Mouse (Mus musculus) hindbrain, postnatal 0 days (tissue): ENCODE measurements around the gene Gm3336. TPM values are rescaled to one million over a fixed set of nuclear protein-coding genes. Genes with fewer than 3 reads are reported as not detected.

Experiments
- ATAC-seq: fragments of 200-750 bp; cut with Nextera tagmentation; 2 replicates; pipeline ENCODE4 v1.8.0; 2017; ENCODE audit warnings: mild to moderate bottlenecking, moderate TSS enrichment, moderate library complexity
- DNase-seq: peaks from one replicate; pipeline ENCODE4 v3.0.0-alpha.2; 2015; ENCODE audit warnings: low spot score
- H3K27ac ChIP-seq: fragments of 300-500 bp; sonication (generic); 2 replicates; pipeline ENCODE4 v1.5.1; 2014; ENCODE audit warnings: mild to moderate bottlenecking
- H3K27me3 ChIP-seq: fragments of 300-500 bp; sonication (generic); 2 replicates; pipeline ENCODE4 v1.6.1; 2014; ENCODE audit warnings: low read length, mixed read lengths; ENCODE audit not compliant: insufficient read depth
- H3K36me3 ChIP-seq: fragments of 300-500 bp; sonication (generic); 2 replicates; pipeline ENCODE4 v1.6.1; 2014; ENCODE audit warnings: low read length, mixed read lengths; ENCODE audit not compliant: insufficient read depth
- H3K4me1 ChIP-seq: fragments of 300-500 bp; sonication (generic); 2 replicates; pipeline ENCODE4 v1.6.1; 2014; ENCODE audit warnings: antibody characterized with exemption, low read length, mixed read lengths; ENCODE audit not compliant: insufficient read depth
- H3K4me2 ChIP-seq: fragments of 300-500 bp; sonication (generic); 2 replicates; pipeline ENCODE4 v1.6.1; 2014; ENCODE audit warnings: low read depth, mild to moderate bottlenecking, low read length, moderate library complexity, mixed read lengths
- H3K4me3 ChIP-seq: fragments of 300-500 bp; sonication (generic); 2 replicates; pipeline ENCODE4 v1.5.1; 2014; ENCODE audit warnings: low read length
- H3K9ac ChIP-seq: fragments of 300-500 bp; sonication (generic); replicated peaks from 2 replicates; pipeline ENCODE4 v1.6.1; 2014; ENCODE audit warnings: mild to moderate bottlenecking, low read length, moderate library complexity, mixed read lengths
- H3K9me3 ChIP-seq: fragments of 300-500 bp; sonication (generic); 2 replicates; pipeline ENCODE4 v1.6.1; 2016; ENCODE audit warnings: low read length, mixed read lengths
- CTCF ChIP-seq: IDR thresholded peaks from 2 replicates; pipeline ENCODE4 v1.5.1; 2016; ENCODE audit warnings: antibody characterized with exemption, control low read depth, low read depth
- WGBS: fragments of 180-500 bp; shearing (Covaris S2); extraction: QIAGEN DNeasy Blood & Tissue Kit; methylation state at CpG from one replicate; pipeline ENCODE4 v1.1.7; 2014; 5-methylcytosine and 5-hydroxymethylcytosine counted together
- polyA plus RNA-seq: library from polyadenylated mRNA; unstranded; fragments of >200 nt; fragmentation: Nextera tagmentation; extraction: Ambion mirVana; gene quantifications from 2 replicates; pipeline ENCODE4 v1.2.1, GENCODE M21; 2015
- total RNA-seq: library from RNA; depleted of rRNA; stranded (reverse); fragments of >200 nt; gene quantifications from 2 replicates; pipeline ENCODE4 v1.2.3, GENCODE M21; 2014; rRNA removed

Gene Gm3336
- total RNA-seq (not detected in 2 replicates), polyA plus RNA-seq (not detected in 2 replicates)

DNA sequence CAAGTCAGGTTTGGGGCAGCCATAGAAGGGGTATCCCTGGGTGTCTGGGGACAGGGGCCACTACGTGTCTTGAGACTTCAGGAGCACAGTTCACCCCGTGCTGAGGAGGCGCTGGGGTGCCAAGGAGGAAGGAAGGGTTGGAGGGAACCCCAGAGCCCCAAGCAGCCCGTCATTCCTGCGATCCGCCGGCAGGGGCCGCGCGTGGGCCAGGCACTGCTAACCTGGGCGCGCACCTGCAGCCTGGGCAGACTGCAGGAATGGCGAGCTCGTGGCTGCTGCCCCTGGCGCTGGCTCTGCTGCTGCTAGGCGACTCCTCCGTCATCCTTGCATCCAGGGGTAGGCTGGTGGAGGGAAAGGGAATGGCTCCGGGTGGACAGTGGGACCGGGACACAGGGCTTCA is at the start of gene Gm3336:
Gene Gm3336 (plus strand): TSS at position 247 of the 400 bp plus-strand sequence.
- ATAC-seq (peak; percentile 31; the same call in 1 of the 2 replicates), DNase-seq (peak; percentile 64)
- Histone ChIP-seq H3K4me1 (no peaks in the 10 kb centered on the region), H3K27ac (no peak within 1 kb of the TSS), H3K36me3 (no peaks in the 10 kb centered on the region), H3K4me2 (no peak within 1 kb of the TSS), H3K4me3 (no peak within 1 kb of the TSS), H3K27me3 (no peaks in the 10 kb centered on the region), H3K9me3 (no peaks in the 10 kb centered on the region), H3K9ac (no peak within 1 kb of the TSS)
- TF ChIP-seq CTCF: peak; percentile 82
- WGBS: 4% methylated on average over 19 of the region's 19 CpGs

DNA sequence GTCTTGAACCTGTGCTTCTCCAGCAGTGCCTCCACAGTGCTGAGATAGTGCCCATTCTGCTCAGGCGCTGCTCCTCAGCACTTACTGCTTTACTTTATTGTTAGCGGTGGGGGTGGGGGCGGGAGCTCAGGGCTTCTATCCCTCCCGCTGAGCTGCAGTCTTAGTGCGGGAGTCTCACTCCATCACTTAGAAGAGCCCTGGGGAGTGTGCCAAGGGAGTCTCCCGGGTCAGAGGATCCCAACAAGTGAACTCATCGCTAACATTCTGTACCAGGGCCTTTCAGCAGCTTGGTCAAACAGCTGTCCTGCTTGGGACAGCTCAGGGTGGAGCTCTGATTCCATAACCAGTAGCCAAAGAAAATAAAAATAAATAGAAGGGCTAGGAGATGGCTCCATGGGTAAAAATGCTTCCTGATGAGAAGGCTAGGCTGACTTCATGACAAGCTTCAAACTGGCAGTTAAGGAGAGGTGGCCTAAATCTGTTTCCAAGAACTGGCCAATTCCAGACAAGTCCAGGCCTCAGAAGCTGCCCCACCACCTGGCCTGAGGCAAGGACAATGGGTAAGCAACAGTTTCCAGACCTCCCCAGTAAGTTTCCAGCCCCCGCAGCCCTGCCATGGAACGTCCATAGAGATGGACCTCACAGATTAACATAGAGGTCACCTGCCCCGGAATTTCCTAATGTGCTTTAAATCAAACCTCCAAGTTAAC is 46.6 kb upstream of the Gm3336 start:
- Histone ChIP-seq H3K4me1 (peaks cover 7% of the 10 kb centered on the region), H3K9me3 (no peaks in the 10 kb centered on the region), H3K36me3 (no peaks in the 10 kb centered on the region), H3K9ac (no peak overlapping the region), H3K4me2 (no peak overlapping the region), H3K27me3 (no peaks in the 10 kb centered on the region), H3K27ac (peak overlapping the region; percentile 91), H3K4me3 (no peak overlapping the region)
- TF ChIP-seq CTCF: no peak
- 64% methylated on average over 10 of the region's 10 CpGs for WGBS
- no peak for DNase-seq
- ATAC-seq: no peak

DNA sequence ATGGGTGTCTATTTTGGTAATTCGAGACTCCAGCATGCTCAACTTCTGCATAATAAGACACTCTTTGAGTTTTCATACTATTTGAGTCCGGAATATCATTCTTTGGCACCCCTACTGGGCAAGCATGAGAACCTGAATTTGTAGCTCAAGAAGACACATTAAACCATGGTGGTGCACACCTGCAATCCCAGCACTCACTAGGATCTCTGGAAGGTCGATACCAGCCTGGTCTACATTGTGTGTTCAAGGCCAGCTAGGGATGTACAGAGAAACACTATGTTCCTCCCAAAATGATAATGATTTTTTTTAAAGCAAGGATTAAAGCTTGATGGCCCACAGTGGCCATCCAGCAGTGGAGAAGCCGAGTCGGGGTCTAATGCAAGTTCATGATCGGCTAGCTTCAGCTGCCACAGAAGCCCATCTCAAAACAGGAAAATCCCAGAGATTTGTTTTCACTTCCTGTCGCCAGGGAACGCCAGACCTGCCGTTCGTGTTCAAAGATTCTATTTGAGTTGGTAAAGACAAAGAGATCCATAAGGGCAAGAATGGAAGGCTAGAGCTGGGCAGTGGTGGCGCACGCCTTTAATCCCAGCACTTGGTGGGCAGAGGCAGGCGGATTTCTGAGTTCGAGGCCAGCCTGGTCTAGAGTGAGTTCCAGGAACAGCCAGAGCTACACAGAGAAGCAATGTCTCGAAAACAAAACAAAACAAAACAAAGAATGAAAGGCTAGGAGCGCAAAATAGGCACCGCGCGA is 45.8 kb upstream of the Gm3336 start:
- DNase-seq: no peak
- peaks cover 7% of the 10 kb centered on the region for H3K4me1 ChIP-seq

DNA sequence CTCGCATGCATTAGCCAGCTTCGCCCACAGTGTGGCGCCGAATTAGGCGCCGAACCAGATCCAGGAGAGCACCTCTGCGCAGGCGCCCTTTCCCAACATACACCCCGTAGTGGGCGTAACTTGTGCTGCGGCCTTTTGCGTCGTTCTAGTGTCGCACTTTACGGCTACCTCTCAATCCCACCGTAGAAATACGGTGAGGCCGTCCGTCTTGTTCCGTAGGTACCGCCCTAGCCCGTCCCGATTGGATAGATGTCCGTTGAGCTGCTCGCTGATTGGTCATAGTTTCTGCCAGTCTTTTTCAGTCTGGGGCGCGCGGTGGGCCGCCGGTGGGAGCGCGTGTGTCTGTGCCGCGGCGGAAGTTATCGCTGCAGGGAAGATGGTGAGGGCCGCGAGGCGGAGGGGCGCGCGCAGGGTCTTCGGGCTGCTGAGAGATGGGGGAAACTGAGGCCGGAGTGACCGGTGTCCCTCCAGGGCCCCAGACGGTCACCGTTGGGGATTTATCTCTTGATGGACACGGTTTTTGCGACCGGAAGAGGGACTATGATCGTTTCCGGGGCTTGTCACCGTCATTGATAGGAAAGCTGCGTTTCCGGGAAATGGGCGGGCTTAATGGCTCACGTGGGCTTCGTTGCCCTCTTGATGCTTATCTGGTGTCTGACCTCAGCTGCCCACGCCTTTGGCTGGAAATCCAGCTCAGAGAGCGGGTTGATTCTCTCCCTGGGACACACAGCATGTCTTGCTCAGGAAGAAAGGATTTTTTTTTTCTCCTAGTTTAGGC is 45.1 kb upstream of the Gm3336 start, which contains the start of gene Lsm4:
Gene Lsm4 (plus strand): TSS at position 170 of the 778 bp plus-strand sequence.
- H3K27me3 ChIP-seq: no peaks in the 10 kb centered on the region
- TF ChIP-seq CTCF: peak; percentile 87
- H3K4me2 ChIP-seq: peak within 1 kb of the TSS; percentile 72
- H3K9ac ChIP-seq: peak within 1 kb of the TSS; percentile 64
- 0 out of 2 replicates have a peak, but pooled peaks cover 4% of the 10 kb centered on the region for H3K36me3 ChIP-seq
- peak within 1 kb of the TSS; percentile 67 for H3K4me3 ChIP-seq
- peaks cover 7% of the 10 kb centered on the region for H3K4me1 ChIP-seq
- peak within 1 kb of the TSS; percentile 99 for H3K27ac ChIP-seq
- WGBS: under 1% methylated on average over 60 of the region's 60 CpGs
- H3K9me3 ChIP-seq: no peaks in the 10 kb centered on the region
- ATAC-seq (peak; percentile 98), DNase-seq (peak; percentile 99)

More for the DNA sequence above, 45.8 kb upstream of the Gm3336 start:
- H3K36me3 ChIP-seq: no peaks in the 10 kb centered on the region
- peak overlapping the region; percentile 52 for H3K4me2 ChIP-seq
- no peaks in the 10 kb centered on the region for H3K27me3 ChIP-seq
- H3K9ac ChIP-seq: peak overlapping the region; percentile 44
- H3K9me3 ChIP-seq: no peaks in the 10 kb centered on the region
- TF ChIP-seq CTCF: peak; percentile 24; the same call in 1 of the 2 replicates
- no peak; the same call in 1 of the 2 replicates for ATAC-seq
- H3K27ac ChIP-seq: peak overlapping the region; percentile 91
- H3K4me3 ChIP-seq: peak overlapping the region; percentile 67
- 36% methylated on average over 19 of the region's 19 CpGs for WGBS

DNA sequence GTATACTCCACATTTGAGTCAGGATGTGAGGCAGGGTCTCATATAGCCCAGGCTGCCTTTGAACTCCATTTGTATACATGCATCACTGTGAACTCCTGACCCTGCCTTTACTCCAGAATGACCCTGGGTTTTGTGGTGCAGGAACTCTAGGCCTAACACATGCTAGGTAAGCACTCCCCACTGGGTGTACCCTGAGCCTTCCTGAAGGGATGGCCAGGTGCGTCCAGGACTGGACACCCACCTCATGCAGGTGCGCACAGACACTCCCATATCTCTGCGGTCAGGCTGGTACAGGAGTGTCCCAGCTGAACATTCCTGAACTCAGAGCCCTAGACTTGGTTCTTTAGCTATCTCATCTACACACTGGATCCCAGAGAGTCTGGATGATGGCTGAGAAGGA is 44.2 kb upstream of the Gm3336 start:
- Histone ChIP-seq H3K9me3 (no peaks in the 10 kb centered on the region), H3K36me3 (0 out of 2 replicates have a peak, but pooled peaks cover 12% of the 10 kb centered on the region), H3K4me3 (peak overlapping the region; percentile 67), H3K4me1 (peaks cover 7% of the 10 kb centered on the region), H3K9ac (peak overlapping the region; percentile 64), H3K4me2 (peak overlapping the region; percentile 72), H3K27ac (peak overlapping the region; percentile 99), H3K27me3 (no peaks in the 10 kb centered on the region)
- no peak for DNase-seq
- no peak for TF ChIP-seq CTCF
- no peak for ATAC-seq
- 96% methylated on average over 3 of the region's 3 CpGs for WGBS

DNA sequence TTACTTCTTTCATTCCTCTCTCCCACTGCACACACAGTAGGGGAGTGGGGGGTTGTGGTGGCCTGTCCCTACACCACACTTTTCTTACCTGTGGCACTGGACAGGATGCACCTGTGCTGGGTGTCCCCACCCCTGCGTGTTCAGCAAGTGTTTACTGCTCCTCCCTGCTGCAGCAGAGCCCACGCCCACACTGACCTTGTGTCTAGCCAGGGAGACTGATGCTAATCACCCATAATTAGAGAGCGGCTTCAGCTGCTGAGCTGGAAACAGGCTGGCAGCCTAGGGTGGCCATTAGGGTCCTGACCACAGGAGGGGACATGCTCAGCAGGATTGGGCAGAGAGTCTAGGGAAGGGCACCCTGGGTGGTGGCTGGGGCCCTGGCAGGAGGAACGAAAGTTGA is 43.6 kb upstream of the Gm3336 start:
- Histone ChIP-seq H3K4me2 (peak overlapping the region; percentile 72; the same call in 1 of the 2 replicates), H3K4me3 (no peak overlapping the region), H3K36me3 (0 out of 2 replicates have a peak, but pooled peaks cover 18% of the 10 kb centered on the region), H3K9ac (no peak overlapping the region), H3K9me3 (no peaks in the 10 kb centered on the region), H3K4me1 (peaks cover 7% of the 10 kb centered on the region), H3K27me3 (no peaks in the 10 kb centered on the region), H3K27ac (no peak overlapping the region)
- DNase-seq: no peak
- no peak for TF ChIP-seq CTCF
- ATAC-seq: no peak
- WGBS: 93% methylated on average over 4 of the region's 4 CpGs
